Mouse (Mus musculus): Measurements from ENCODE around the gene Lrrc4c. TPM values are rescaled to one million over a fixed set of nuclear protein-coding genes. Genes with fewer than 3 reads are reported as not detected.

Gene Lrrc4c
- total RNA-seq, 2 experiments from 2014 or later, result not detected

DNA sequence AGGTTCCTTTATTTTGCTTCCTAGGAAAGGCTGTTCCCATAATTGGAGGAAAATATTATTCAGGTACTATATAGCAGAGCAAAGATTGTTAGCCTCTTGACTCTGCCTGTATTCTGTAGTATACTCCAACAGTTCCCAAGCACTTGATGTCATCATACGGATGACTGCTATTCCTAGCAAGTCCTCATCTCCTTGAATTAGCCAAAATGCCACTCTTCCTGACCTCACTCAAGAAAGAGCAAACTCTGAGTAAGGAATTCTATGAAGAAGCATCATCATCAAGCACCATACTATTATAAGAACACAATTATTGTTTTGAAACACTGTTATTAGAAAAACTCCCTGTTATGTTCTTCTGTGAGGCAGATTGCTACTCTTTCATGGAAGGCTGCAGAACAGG, 1228.0 kb downstream of the Lrrc4c start:
- no peak for ATAC-seq (replicated peaks; ENCODE audit: low FRiP score, poor library complexity, severe bottlenecking)

GRCm38 (mm10) chr2:97564509-97564908, 1246.5 kb downstream of the Lrrc4c start:
- ATAC-seq (replicated peaks; ENCODE audit: low FRiP score, poor library complexity, severe bottlenecking), result no peak

- no peak for ATAC-seq (replicated peaks; ENCODE audit: low FRiP score, poor library complexity, severe bottlenecking)
Observed at GRCm38 (mm10) chr2:97568954-97569353, 1251.0 kb downstream of the Lrrc4c start.

- no peak for ATAC-seq (replicated peaks; ENCODE audit: low FRiP score, poor library complexity, severe bottlenecking)
Observed at GRCm38 (mm10) chr2:97574921-97575320, 1257.0 kb downstream of the Lrrc4c start.

DNA sequence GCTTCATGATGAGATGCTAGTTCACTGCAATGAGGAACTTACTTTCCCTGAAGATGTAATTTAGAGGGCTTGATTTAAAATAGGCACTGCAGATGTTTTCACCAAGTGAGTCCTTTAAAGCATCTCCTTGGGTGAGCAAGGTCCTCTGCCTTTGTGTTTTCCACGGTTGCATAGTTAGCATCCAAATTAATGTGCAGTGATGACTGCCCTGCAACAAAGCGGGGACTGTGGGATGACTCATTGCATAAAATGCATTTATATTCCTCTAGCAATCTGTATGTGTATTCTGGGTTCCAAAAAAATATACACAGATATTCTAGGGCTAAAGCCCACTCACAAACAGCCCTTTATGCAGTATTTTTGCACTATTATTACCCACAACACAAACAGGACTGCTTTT, 1263.2 kb downstream of the Lrrc4c start:
- ATAC-seq (replicated peaks; ENCODE audit: low FRiP score, poor library complexity, severe bottlenecking), result no peak

DNA sequence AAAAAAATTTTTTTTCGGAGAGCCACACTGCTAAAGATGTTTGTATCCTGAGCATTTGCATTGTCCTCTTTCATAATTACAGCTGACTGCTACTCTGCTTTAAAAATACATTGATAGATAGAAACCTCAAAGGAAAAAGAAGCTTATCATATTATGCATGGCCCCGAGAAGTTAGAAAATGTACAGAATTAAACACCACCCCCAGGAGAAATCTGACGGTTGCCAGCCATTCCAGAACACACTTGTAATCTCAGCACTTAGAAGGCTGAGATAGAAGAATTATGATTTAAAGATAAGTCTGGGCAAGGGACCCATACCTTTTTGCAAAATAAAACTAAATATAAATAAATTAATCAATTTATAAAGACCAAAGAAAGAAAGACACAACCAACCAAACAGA, 1268.4 kb downstream of the Lrrc4c start:
- ATAC-seq (replicated peaks; ENCODE audit: low FRiP score, poor library complexity, severe bottlenecking), result no peak

- ATAC-seq (replicated peaks; ENCODE audit: low FRiP score, poor library complexity, severe bottlenecking), result no peak
Observed at GRCm38 (mm10) chr2:97590563-97590962, 1272.6 kb downstream of the Lrrc4c start.

DNA sequence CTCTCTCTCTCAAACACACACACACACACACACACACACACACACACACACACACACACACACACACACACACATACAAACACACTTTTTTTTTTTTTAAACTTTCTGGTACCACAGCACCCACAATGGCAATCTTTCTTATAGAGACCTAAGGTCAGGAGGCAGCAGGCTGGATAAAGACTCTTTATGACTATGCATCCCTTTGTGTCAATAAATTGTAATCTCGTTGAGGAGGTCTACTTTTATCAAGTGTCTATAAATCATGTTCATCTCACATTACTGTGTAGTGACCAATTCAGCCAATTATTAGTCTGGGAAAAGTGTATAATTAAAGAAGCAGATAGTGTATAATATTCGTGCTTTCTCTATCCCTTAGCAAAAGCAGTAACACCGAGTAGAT, 1286.2 kb downstream of the Lrrc4c start:
- no peak for ATAC-seq (replicated peaks; ENCODE audit: low FRiP score, poor library complexity, severe bottlenecking)

- no peak for ATAC-seq (replicated peaks; ENCODE audit: low FRiP score, poor library complexity, severe bottlenecking)
Observed at GRCm38 (mm10) chr2:97604688-97605215, 1286.8 kb downstream of the Lrrc4c start.

DNA sequence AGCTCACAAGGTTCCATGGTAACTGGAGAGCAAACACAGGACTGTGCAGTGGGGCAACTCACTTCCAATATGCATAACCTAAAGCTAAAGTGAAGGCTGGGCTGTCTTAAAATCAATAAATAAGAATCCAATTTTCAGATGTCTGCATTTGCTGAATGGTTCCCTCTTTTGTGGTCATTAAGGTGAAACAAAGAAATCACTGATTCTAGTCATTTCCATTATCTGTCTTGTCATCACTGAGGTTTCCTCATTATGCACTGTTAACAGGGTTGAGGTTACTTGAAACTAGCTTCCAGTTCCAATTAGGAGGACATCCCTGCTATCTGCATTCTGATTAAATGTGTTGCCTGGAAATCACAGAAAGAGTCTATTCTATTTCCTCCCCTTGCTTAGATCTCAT, 1291.5 kb downstream of the Lrrc4c start:
- ATAC-seq (replicated peaks; ENCODE audit: low FRiP score, poor library complexity, severe bottlenecking), result no peak

DNA sequence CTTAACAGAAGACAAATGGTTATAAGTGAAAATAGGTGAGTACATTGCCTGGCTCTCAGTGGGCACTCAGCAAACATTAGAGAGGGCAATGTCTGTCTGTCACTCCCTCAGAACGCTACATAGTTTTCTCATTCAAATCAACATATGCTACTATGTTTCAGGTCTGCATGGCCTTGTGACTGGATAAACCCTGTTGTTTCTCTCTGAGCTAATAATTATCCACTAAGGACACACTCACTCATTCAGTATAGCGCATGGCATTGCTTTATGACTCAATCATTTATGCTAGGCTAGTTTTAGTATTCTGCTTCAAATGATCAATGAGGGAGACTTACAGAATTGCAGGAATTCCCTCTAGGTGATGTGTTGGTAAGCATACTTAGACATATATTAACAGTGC, 1292.6 kb downstream of the Lrrc4c start:
- ATAC-seq (replicated peaks; ENCODE audit: low FRiP score, poor library complexity, severe bottlenecking), result no peak

DNA sequence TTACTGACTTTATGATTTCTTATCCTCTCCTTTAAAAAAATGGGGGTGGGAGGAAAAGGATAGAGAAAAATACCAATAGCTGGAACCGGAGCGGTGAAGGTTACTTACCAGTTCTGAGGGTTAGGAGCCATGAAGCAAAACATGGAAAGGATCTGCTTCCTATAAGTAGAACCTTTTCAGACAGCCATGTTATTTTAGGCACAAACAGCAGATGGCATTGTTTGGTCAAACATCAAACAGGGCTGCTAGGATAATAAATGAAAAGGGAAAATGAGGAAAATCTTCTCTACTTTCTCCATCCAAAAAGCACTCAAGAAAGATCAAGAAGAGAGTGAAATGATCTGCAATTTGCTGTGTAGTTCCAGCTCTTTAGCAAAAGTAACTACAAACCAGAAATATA, 1296.8 kb downstream of the Lrrc4c start:
- ATAC-seq (replicated peaks; ENCODE audit: low FRiP score, poor library complexity, severe bottlenecking), result no peak

DNA sequence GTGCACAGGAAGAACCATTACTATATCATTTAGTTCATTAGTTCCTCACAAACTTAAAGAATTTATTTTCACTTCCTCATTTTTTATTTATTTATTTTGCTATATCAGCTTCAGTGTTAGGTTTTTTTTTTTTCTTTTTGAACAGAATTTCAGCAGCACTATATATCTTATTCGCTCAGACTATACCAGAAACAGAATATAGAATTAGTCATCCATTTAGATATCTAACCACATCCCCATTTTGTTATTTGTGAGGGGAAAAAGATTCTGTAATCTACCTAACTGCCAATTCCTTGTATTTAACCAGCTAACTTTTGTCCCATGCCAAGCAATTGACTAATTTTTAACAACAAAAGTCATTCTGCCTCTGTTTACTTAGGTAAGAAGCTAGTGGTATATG, 1300.6 kb downstream of the Lrrc4c start:
- ATAC-seq (replicated peaks; ENCODE audit: low FRiP score, poor library complexity, severe bottlenecking), result no peak

GRCm38 (mm10) chr2:97639941-97640340, 1322.0 kb downstream of the Lrrc4c start:
- ATAC-seq (replicated peaks; ENCODE audit: low FRiP score, poor library complexity, severe bottlenecking), result no peak

GRCm38 (mm10) chr2:97641661-97642060, 1323.7 kb downstream of the Lrrc4c start:
- no peak for ATAC-seq (replicated peaks; ENCODE audit: low FRiP score, poor library complexity, severe bottlenecking)

DNA sequence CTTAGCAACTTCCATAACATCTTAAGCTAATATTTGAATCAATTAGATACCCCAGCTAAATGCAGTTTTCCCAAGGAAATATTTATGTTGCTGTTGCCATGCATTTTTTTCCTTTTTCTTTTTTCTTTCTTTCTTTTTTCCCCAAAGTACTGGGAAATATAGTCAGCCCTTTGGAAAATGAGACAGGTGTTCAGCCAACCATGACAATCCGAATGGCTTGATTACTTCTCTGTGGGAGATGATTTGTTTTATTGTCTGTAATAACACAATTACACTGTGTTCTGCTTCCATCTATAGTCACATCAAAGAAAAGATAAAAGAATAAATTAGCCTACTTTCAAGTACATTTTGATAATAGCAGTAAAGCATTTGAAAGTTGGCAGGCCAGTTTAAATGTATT, 1334.7 kb downstream of the Lrrc4c start:
- no peak for ATAC-seq (replicated peaks; ENCODE audit: low FRiP score, poor library complexity, severe bottlenecking)
